Mouse (Mus musculus) 3T3-L1 (cell line): ENCODE data around the gene Mfsd2b.
A peak's percentile ranks its signal among the peaks of the same experiment; 100 is the strongest.

ENCODE experiments used
- DNase-seq: peaks from one replicate; pipeline ENCODE4 v3.0.0-alpha.2; 2015; ENCODE audit warnings: low read depth, low spot score

Gene Mfsd2b

DNA sequence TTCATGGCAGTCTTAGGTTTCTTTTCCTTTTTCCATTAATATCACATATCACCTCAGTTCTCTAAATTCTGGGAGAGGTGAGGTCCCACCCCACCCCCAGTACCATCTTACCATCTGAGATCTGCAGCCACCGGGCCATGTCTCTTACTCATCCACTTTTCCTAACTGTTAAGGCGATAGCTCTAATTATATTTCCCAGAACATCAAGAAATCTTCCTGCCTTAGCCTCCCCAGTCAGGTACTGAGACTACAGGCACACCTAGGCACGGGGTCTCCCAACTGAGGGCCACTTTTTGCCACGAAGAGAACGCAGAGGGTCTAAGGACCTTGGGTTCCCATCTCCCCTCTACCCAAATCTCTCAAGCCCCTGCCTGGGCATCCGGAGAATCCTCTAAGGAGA lies 628 bp downstream of the Mfsd2b start:
- no peak for DNase-seq

DNA sequence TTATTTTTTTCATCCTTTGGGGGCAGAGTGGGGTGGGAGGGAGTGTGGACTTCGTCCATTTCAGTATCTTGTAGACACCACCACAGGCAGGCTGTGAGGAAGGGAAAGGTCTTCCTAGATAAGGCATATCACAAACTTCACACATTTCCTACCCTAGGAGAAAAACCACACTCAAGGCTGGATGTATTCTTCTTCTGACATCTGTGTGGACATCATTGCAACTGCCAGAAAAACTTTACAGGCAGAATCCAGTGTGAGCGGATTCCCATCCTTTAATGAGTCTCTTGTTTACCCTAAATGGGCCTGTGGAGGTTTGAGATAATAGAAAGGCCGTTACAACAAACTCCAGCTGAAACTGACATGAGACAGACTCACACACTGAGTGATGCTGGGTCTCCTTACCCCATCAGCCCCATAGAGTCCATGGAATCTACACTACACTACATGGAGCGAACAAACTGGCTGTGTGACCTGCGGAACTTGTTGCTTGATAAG lies 1.1 kb downstream of the Mfsd2b start:
- no peak for DNase-seq

GRCm38 (mm10) chr12:4872273-4872672 lies 1.9 kb downstream of the Mfsd2b start:
- no peak for DNase-seq

DNA sequence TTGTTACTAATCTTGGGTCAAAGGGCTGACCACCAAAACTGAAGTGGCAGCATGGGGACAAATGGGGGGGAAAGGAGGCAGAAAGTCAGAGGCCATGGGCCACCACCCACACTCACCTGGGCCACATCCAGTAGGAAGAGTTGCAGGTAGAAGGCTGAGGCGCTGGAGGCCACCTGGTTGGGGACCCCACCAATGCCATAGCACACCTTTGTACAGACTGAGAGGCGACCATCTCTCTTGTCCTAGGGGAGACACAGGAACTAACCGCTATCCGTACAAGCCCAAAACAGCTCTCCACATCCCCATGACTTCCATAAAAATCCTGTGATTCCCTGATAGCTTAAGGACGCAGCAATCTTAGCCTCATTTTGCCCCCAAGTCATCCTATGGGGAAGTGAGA lies 2.9 kb downstream of the Mfsd2b start:
- no peak for DNase-seq

GRCm38 (mm10) chr12:4868924-4869323 lies 5.2 kb downstream of the Mfsd2b start:
- DNase-seq: no peak

- DNase-seq: no peak
These were observed 9.8 kb downstream of the Mfsd2b start for GRCm38 (mm10) chr12:4864338-4864690.

DNA sequence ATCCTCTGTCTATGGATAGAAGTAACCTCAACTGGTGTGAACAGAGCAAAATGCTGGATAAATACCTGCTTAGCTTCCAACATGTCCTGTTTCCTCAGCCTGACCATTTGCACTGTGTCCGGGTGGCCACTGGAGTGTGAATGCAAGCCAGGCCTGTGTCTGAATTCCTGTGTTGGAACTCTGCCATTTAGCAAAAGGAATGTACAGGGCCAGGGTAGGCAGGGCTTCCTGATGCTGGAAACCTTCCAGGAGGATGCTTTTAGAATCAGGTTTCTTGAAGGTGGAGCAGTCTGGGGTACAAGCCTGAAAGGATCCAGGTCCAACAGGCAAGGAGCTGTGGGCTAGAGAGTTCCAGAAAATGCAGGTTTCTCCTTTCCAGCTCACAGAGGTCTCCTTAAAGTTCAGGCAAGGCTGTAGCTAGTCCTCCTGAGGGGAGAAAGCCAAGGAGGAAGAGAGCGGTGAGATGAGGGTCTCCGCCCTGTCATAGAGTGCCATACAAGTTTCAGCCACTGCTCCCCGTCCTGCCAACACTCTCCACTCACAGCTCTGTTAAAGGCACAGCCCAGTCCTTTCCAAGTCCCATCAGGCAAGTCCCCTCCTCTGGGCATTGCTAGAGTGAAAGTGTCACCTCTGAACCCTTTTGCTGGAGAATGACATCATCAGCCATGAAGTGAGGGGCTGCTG lies 10.4 kb downstream of the Mfsd2b start:
- peak; percentile 88 for DNase-seq

DNA sequence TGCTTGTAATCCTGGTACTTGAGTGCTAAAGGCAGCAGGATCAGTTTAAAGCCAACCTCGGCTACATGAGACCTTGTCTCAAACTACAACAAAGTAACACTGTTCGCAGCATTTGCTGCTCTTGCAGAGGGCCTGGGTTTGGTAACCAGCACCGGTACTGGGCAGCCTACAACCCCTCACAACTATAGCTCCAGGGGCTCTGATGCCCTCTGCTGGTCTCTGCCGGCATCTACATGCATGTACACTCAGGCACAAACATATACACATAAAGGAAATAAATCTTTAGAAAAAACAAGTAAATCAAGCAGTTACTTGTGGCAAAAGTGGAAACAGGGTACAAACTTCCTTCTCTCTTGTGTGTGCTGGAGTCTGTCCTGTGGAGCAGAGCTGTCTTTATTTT lies 11.5 kb downstream of the Mfsd2b start:
- DNase-seq: peak; percentile 33

- no peak for DNase-seq
These were observed 14.8 kb downstream of the Mfsd2b start for GRCm38 (mm10) chr12:4859241-4859914.

DNA sequence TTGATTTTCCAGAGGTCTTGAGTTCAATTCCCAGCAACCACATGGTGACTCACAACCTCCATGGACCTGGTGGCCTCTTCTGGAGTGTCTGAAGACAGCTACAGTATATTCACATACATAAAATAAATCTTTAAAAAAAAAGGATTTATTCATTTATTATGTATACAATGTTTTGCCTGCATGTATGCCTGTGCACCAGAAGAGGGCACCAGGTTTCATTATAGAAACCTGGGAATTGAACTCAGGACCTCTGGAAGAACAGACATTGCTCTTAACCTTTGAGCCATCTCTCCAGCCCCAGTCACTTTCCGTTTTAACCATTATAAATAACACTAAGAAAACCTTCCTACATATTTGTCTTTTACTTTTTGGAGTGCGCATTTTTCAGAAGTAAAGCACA lies 17.3 kb downstream of the Mfsd2b start:
- no peak for DNase-seq

- DNase-seq: peak; percentile 51
These were observed 18.0 kb downstream of the Mfsd2b start for GRCm38 (mm10) chr12:4856160-4856559.

DNA sequence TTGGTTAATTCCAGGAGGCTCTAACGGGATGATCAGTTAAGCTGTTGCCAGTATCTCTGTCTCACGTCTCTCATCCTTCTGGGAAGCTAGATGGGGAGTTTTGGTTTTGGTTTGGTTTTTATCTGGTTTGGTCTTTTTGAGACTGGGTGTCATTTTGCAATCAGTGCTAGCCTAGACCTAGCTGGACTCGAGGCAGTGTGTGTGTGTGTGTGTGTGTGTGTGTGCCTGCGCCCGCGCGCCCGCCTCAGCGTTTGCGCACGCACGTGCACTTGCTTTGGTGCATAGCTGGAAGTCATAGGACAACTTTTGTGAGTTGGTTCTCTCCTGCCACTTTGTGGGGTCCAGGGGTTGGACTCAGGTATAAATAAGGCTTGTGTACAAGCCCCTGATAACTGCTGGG lies 30.4 kb downstream of the Mfsd2b start:
- peak; percentile 54 for DNase-seq

GRCm38 (mm10) chr12:4842890-4843597 lies 31.1 kb downstream of the Mfsd2b start, which contains the start of gene Wdcp:
TSS of gene Wdcp (plus strand) at chr12:4843303.
- DNase-seq: peak; percentile 97

DNA sequence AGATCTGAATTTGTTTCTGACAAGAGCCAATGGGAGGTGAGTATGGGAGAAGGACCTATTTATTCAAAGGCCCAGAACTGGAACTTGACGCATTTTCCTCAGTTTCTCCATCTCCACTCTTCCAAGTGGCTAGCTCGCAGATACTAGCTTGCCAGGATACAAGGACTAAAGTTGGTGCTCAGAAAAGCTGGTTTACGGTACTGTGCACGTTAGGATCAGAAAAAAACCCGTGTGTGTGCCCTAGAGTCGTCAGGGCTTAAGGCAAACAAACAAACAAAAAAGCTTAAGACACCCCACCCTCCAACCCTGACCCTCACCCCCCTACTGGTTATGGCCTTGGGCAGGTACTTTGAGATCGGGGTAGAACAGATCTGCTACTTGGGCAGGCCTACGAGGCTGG lies 31.7 kb downstream of the Mfsd2b start:
- DNase-seq: no peak

DNA sequence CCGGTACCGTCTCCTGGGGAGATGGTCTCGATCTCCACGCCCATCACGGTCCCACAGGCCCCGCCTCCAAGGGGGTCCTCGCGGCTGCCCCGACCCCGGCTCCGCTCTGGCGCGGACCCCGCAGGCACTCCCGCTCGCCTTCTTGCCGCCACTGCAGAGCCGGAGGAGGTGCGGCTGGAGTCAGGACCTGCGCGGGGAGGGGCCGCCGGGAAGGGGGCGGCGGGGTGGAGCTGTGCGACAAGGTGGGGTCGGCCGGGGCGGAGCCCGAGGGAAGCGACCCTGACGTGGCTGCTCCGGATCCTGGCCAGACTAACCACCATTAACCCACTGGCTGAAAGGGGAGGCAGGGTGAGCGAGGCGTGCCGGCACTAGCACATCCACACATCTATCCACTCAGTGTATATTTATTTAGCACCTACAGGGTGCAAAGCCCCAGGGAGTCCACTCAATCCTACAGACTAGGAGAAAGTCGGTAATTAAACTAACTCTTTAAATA lies 32.7 kb downstream of the Mfsd2b start, which contains the start of gene Fkbp1b:
TSS of gene Fkbp1b (minus strand) at position 200 of the 496 bp plus-strand sequence.
- peak; percentile 35 for DNase-seq

DNA sequence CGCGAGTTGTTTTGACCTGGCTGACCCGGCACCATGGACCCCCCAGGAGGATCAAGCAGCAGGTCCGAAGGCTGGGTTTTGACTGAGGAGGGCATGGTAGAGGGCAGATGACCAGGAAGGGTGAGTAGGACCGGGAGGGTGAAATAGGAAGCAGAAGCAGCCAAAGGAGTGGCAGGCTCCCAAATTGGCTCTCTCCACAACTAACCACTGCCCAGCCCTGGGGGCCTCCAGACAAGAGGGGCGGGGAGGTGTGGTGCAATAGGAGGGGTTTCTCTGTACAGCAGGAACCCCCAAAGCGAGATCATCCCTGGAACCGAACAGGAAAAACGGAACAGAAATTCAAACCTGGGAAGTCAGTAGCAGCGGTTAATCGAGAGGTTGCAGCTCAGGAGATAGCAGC lies 33.4 kb downstream of the Mfsd2b start:
- peak; percentile 12 for DNase-seq

GRCm38 (mm10) chr12:4840010-4840409 lies 34.1 kb downstream of the Mfsd2b start:
- no peak for DNase-seq

DNA sequence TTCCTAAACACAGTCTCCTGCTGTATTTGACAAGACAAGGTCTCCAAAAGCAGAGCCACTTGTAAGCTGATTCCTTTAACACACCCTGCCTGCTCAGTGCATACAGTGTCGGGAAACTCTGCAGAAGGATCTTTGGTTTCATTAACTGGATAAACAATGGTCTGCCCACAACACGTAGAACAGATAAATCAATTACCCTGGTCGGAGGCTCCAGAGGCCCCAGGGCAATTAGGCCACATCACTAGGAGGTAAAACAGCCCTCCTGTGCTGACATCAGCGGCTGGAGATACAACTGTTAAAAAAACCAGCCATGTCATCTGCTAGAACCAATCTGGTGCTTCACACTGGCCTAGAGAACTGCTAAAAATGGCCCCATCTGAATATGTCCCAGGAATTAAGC lies 37.2 kb downstream of the Mfsd2b start:
- no peak for DNase-seq

DNA sequence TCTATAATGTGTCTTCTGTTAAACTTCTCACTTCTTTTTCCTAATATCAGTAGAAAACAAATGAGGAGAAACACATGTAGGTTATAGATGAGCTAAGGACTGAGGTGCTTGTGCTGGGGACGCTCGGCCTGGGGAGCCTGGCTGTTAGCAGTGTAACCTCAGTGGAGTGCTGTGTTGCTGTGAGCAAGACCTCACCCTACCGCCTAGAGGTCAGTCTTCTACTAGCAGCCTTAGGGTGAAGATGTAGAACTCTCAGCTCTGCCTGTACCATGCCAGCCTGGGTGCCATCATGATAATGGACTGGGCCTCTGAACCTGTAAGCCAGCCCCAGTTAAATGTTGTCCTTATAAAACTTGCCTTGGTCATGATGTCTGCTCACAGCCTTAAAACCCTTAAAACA lies 46.9 kb downstream of the Mfsd2b start:
- no peak for DNase-seq

DNA sequence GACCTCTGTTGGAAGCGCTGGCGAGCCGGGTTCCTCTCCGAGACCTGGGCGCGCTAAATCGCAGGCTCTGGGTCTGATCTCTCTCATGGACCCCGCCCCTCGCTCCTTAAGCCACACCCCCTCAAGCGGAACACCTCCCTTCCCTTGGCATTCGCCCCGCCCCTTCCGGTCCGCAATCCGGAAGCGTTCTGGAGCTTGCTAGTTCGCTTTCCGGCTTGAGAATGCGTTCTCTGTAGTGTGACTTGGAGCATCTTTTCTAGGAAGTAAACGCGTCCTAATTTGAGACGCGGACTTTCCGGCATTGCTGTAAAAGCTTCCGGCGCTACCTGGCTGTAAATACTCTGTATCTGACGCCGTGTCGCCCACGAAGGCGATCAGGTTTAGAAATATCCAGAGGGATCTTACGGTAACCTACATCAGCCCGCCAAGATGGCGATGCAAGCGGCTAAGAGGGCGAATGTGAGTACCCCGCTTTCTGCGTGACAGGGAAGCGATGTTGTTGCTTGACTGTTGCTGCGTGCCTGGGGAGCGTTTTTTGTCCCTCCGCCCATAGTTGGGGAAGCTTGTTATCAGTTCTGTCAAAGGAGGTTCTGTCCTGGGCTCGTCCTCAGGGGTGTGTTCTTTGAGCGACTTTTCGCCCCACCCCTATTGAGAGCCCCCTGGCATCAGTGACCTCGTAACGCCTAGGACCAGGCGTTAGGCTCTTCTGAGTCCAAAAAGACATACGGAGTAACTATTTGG lies 56.6 kb downstream of the Mfsd2b start, which contains the start of gene Sf3b6:
TSS of gene Sf3b6 (plus strand) at position 184 of the 741 bp plus-strand sequence.
- DNase-seq: peak; percentile 98

DNA sequence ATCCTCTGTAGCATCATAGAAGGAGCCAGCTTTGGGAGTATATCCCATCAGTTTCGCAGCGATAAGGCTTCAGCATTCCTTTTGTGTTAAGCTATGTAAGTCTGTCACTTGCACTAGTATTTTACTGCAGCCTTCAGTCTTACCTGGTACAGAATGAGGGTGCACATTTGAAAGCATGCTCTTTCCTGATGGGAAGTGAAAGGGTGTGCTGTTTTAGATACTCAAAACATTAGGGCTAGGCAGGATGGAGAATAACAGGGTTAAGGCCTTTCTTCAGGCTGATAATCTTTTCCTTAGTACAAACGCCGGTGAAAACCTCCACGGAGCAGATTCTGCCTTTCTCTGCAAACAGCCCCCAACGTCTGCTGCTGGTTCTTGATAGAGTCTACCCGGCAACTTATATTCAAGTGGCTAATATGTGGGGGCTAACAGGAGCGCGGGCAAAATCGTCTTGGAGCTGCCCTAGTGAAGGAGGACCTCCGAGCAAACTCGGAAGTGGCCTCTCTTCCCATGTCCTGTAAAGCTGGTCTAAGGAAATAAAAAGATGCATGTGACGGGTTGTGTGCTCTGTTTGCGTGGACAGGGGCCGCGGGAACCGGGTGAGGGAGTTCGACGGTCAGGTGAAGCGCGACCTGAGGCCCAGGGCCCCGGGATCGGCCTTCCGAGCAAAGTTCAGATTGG lies 57.3 kb downstream of the Mfsd2b start:
- DNase-seq: no peak
